Mouse (Mus musculus) testis, adult 2 months (tissue): ENCODE measurements around the gene Sptbn4.

ENCODE experiments used
- CTCF ChIP-seq: fragments of 200-500 bp; IDR thresholded peaks from 2 replicates; pipeline ENCODE4 v1.5.1; 2012; ENCODE audit warnings: low read depth, mild to moderate bottlenecking, inconsistent platforms, low read length, moderate library complexity; ENCODE audit not compliant: control insufficient read depth, insufficient read depth, insufficient replicate concordance
- POLR2A ChIP-seq: fragments of 200-500 bp; IDR thresholded peaks from 2 replicates; pipeline ENCODE4 v1.6.1; 2012; ENCODE audit warnings: low read depth, mild to moderate bottlenecking, inconsistent platforms, low read length, moderate library complexity; ENCODE audit not compliant: control insufficient read depth

- TF ChIP-seq CTCF: no peak
- no peak for TF ChIP-seq POLR2A
These were observed 20.1 kb downstream of the Sptbn4 start for GRCm38 (mm10) chr7:27427387-27427786.
